Mouse (Mus musculus) lung, postnatal 10 days (tissue): ENCODE measurements at regions not wholly inside any gene's neighbourhood (a gene's known extent, or its start where the extent isn't known, plus 50 kb on each side); places are given as distances from the start of the nearest gene placed in this dataset.

Source experiments
- DNase-seq: peaks from one replicate; pipeline ENCODE4 v3.0.0; 2021

GRCm38 (mm10) chr3:151192092-151192491, 245.6 kb upstream of the Adgrl4 start:
- DNase-seq: no peak

DNA sequence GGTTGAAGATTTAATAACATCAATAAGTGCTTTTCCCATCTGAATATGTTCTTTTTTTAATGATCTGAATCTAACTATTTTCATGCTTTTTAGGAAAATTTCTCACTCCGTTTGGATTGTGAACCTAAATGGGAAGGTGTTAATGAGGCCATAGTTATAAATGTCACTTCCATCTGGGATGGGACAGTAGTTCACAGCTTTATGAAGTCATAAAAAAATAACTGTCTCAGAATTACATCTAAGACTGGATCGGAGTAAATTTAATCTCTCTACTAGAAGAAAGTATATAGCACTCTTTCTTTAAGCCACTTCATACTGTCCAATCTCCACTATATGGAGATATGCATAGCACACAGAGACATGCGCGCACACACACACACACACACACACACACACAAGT, 226.7 kb upstream of the Adgrl4 start:
- no peak for DNase-seq

DNA sequence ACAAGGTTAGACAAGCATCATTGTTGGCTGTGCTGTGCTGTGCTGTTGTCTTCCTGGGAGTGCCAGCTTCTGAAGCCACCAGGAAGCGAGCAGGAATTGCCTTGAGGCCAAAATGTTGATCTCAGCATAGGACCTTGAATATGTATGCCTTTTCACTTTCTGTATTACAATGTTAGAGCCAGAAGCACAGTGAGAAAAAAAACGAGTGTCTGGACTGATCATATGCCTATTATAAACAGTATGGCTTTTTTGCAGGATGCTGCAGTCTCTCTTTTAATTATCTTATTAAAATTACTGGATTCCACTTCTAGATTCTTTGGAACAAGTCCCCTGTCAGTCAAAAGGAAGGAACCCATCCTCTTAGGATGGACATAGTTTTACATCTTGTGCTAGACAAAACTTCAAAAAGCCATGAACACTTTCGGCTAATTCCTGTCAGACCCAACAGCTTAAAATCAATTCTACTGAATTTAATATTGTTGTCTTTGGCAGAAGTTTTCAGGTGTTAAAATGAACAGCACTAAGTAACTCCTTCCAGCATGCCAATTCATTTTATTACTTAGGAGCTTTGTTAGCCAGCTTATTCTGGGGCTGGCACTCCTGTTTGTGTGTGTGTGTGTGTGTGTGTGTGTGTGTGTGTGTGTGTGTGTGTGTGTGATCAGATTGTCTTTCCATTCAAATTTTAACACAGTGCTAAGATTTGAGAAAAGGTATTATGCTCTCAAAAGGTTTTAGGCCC, 220.8 kb upstream of the Adgrl4 start:
- no peak for DNase-seq

GRCm38 (mm10) chr3:151222407-151222806, 215.3 kb upstream of the Adgrl4 start:
- DNase-seq: no peak

GRCm38 (mm10) chr3:151252458-151252857, 185.2 kb upstream of the Adgrl4 start:
- DNase-seq: no peak

DNA sequence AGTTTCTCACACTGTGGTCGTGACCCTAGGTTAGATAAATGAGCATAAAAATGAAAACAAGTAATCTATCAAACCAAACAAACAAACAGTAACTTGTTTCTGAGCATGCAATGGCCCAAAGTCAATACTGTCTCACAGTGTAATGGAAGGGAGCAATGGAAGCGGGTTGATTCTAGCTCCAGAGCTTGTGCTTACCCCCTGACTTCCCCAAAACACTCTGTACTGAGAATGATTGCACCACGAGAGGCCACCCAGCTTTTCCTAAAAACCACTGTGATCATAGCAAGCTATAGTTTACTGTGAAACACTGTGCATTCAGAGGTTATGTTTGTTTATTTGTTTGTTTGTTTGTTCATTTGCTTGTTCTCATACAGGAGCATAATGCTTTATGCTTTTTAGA, 174.9 kb upstream of the Adgrl4 start:
- no peak for DNase-seq

GRCm38 (mm10) chr3:151265658-151266057, 172.0 kb upstream of the Adgrl4 start:
- no peak for DNase-seq

DNA sequence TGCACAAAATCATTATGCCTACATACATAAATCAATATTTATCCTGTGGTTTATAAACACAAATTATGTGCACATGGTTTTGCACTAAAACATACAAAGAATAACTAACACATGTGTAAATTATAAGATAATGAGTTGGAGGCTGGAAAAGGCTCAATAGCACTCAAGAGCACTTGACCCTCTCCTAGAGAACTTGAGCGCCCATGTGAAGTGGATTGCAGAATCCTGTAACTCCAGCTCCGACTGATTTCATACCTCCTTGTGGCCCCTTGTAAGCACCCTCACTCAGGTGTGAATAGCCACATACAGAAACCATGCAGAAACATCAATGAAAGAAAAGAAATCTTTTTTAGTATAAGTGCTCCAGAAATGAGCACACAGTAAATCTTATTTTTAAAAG, 168.2 kb upstream of the Adgrl4 start:
- DNase-seq: peak; percentile 9

DNA sequence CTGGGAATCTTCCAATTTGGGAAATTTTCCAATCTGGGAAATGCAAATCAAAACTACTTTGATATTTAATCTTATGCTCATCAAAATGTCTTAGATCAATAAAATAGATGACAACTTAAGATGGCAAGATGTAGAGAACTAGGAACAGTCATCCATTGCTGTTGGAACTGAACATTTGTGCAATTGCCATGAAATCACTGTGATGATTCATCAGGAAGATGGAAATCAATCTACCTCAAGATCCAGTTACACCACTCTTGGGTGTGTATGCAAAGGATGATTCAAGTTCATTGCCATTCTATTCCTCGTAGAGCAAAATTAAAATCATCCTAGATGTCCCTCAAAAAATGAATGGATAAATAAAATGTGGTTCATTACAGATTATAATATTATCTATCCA, 153.9 kb upstream of the Adgrl4 start:
- DNase-seq: no peak

- DNase-seq: peak; percentile 45
Measured at GRCm38 (mm10) chr3:151293981-151294605, 143.6 kb upstream of the Adgrl4 start.

GRCm38 (mm10) chr3:151294606-151295005, 143.1 kb upstream of the Adgrl4 start:
- no peak for DNase-seq

DNA sequence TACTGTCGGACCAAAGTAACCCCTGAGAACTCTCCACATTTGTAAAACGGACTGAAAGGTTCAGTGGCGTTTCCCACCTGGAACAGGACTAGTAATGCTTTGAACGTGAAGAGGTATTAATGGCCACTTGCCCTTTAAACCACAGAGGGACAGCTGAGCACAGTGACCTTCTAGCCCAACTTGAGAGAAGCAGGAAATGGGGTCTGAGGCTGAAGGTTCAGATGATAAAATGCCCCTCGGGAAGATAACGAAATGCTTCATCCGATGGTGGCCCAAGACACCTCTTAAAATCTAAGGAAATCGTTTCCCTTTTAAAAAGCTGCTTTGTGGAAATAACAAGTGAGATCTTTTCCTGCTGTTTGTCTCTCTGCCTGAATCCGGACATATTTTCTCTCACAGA, 142.7 kb upstream of the Adgrl4 start:
- DNase-seq: no peak

DNA sequence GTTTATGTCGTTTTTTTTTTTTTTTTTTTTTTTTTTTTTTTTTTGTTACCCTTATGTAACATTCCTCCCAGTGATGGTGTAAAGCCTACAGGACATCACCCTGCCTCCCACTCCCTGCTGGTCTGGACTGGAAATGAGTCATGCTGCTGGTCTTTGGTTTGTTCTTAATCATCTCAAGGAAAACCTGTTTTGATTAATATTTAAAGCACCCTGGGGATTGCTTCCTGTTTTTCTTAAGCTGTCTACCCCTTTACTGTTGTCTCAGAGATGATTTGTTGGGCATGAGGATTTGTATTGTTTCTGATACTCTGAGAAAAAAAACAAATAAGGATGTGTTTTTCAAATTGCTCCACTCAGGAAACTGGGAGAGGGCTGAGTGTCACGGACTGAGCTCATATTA, 139.4 kb upstream of the Adgrl4 start:
- DNase-seq: peak; percentile 11

GRCm38 (mm10) chr3:151305402-151305801, 132.3 kb upstream of the Adgrl4 start:
- no peak for DNase-seq

DNA sequence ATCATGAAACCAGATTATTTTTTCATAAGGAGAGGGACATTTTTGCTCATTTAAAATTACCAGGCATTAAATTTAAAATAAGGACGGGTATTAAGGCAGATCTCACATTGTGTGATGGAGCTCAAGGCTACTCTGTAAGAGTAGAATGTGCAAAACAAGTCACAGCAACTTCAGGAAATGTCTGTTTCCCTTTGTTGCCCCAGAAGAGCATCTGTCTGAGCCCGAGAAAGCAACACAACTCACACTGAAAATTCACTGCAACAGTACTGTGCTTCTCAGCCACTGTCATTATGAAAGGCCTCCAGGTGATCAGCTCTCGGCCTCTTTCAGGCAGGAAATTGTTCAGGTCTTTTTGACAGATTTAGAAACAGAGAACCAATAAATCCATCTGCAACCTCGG, 129.7 kb upstream of the Adgrl4 start:
- no peak for DNase-seq

DNA sequence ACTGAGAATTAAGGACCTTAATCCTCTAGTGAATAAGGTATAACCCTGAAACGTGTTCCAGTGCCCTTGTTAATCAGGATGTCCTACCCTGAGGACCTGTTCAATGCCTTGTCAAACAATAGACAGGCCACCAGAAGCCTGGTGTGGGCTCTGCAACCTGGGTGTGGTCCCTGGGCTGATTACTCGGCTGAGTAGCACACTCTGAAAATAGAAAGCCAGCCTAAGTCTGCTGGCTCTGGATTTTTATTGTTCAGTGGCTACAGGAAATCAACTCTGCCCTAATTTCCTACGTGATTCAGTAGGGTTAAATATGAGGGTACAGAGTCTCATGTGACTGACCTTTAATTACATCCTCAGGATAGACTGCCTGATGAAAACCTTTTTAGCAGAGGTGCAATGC, 113.9 kb upstream of the Adgrl4 start:
- peak; percentile 36 for DNase-seq

DNA sequence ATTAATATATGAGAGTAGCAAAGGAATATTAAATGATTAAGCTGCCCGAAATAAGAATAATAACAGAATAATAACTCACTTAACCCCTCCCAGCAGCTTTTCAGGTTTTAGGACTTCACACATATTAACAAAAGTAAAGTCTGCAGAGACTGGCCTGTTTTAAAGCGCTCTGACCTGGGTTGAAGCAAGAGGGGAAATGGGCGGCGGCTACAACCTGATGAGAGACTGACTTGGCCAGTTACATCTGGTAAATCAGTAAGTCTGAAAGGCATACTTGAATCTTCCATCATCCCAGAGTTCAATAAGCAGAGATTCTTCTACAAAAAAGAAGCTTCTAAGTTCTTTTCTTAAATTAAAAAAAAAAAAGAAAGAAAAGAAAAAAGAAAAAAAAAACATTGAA, 107.9 kb upstream of the Adgrl4 start:
- DNase-seq: no peak

DNA sequence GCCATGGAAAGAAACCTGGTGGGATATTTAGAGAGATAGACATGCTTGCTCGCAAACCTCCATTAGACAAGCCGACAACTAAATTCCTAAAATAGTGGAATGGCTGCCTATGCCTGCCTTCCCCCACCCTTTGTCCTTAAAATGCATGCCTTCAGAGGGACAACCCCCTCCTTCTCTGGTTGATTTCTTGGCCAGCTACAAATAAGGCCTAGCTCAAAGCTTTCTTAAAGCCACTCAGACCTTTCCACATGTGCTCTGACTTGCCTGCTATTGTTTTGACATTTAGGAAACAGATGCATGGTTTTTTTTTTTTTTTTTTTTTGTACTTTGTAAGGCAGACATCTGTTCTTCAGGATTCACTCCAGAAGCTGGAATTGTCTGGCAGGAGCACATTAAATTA, 105.8 kb upstream of the Adgrl4 start:
- no peak for DNase-seq

DNA sequence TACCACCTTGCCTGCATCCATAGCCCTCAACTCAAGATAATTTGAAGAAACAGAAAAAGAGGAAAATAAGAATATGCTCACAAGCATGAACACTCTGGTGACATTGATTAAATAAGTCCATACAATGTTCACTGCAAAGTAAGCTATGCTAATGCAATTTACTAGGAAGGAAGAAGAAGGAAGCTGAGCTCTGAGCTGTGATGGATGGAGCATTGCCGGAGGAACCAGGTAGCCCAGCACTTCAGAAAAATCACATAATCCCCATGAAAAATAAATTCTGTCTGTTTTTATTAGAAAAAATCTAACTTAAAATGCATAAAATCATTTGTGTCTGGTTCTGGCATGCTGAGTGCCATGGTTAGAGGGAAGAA, 105.4 kb upstream of the Adgrl4 start:
- no peak for DNase-seq

DNA sequence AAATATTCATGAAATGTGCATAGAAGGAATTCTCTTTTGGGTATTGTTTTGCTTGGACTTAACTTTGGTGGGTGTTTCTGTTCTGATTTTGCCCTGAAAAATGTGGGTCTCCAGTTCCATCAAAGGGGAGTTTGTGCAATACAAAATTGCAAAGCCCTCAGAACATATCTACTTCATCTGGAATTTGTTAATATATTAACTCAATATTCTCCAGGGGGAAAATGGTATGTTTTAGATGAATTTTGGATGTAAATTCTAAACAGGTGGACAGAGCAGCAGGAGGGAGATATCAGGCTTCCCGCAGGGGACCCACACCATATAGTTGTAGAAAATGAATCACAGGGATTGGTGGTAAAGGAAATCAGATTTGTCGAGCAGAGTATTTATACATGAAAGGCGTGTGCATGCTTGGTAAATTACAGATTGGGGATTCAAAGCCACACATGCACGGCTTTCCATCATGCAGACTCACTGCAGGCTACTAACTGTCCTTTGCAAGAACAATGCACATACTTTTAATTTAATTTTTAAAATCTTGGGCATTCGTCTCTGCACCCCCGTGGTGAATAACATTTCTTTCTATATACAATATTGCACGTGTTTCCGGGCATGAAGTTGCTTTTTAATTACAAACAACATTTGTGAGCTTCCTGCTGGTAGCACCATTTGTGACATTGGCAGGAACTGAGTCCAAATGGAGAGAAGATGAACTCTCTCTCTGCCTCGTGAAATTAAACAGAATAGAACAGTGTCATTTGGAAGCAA, 104.8 kb upstream of the Adgrl4 start:
- no peak for DNase-seq

DNA sequence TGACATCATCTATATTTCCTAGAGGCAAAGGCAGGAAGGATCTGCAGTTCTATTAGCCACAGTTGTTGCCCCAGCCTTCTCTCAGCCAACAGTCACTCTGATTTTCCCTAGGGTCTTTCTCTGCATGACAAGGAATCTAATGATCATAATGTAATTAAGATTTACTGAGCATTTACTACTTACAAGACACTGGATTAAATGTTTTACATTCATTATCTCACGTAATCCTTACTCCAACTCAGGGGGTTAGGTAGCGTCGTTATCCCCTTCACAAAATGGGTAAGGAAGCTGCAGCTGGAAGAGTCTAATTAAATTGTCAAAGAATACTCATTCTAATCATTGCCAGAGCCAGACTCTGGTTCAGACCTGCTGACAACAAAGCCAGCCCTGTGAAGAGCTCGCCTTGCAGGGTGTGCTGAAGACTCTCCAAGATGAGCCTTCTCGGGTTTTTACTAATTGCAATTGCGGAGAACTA, 103.8 kb upstream of the Adgrl4 start:
- no peak for DNase-seq

DNA sequence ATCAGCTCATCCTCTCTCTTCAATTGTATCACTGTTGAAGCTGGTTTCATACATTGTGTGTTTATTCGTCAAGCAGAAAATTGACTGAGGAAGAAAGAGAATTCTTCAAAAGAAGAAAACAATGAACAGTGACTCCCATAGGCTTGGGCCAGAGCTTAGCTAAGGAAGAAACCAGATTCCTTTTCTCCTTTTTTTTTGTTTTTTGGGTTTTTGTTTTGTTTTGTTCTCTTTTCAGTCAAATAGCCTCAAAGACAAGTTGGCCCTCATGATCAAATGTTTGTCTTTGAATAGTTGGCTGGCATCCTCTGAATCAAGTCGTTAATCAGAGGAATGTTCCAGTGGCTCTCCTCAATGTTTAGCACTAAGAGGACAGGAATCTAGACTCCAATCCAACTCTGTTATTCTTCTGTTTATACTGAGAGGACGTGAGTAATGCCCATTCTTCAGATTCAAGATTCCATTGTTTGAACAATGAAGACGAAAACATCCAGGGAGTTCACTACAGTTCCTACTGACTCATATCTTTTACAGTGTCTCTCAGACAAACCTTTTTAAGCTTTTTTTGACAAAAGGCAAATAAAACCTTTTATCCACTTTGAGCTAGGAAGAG, 86.1 kb upstream of the Adgrl4 start:
- peak; percentile 10 for DNase-seq

- no peak for DNase-seq
Measured at GRCm38 (mm10) chr3:151366302-151366701, 71.4 kb upstream of the Adgrl4 start.
